Mouse (Mus musculus) MEL (cell line): ENCODE data around the gene AF067063.
"Not testable (repeated sequence)": the region's sequence is repeated elsewhere in the genome, so short reads cannot be mapped to it uniquely, and the experiment has no call there.

Experiments
- ETS1 ChIP-seq: IDR thresholded peaks from 2 replicates; pipeline ENCODE4 v1.6.1; 2012; ENCODE audit warnings: low read depth, mild to moderate bottlenecking, inconsistent platforms, low read length, improper control_type of control experiment, moderate library complexity
- HCFC1 ChIP-seq: IDR thresholded peaks from 2 replicates; pipeline ENCODE4 v1.6.1; 2012; ENCODE audit warnings: low read depth, mild to moderate bottlenecking, inconsistent platforms, low read length, improper control_type of control experiment, moderate library complexity
- MXI1 ChIP-seq: IDR thresholded peaks from 2 replicates; pipeline ENCODE4 v1.6.1; 2011; ENCODE audit warnings: mild to moderate bottlenecking, low read depth, low read length, improper control_type of control experiment
- POLR2A ChIP-seq, 2 experiments: IDR thresholded peaks; 2 replicates each; pipeline ENCODE4 v1.6.1; 2011 to 2012; ENCODE audit warnings: low read length in 2 of 2, mild to moderate bottlenecking in 2 of 2, control low read depth in 1 of 2, improper control_type of control experiment in 1 of 2, low read depth in 1 of 2, moderate library complexity in 1 of 2; ENCODE audit not compliant: control insufficient read depth in 1 of 2, insufficient read depth in 1 of 2, poor library complexity in 1 of 2
- TAL1 ChIP-seq: IDR thresholded peaks from 2 replicates; pipeline ENCODE4 v1.6.1; 2012; ENCODE audit warnings: mild to moderate bottlenecking, inconsistent platforms, low read length, moderate library complexity, mixed read lengths
- USF1 ChIP-seq: IDR thresholded peaks from 2 replicates; pipeline ENCODE4 v1.6.1; 2014; ENCODE audit warnings: low read depth, mild to moderate bottlenecking, inconsistent platforms, low read length, improper control_type of control experiment, moderate library complexity

DNA sequence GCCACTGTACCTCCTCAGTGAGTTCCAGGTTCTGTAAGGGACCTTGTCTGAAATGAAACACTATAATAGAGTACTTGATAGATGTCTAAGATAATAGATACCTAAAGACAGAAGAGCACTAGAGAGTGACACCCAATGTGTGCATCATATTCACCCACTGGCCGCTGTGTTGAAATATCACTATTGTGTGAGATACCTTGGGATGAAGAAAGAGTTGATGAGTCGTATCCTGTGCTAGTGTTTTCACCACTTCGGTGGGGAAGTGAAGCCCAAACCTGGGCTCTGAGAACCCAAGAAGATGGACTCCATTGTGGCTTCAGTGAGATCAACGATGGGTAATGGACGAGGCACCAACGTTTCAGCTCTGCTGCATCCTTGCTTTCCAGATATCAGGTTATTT, 32.4 kb upstream of the AF067063 start:
- TF ChIP-seq HCFC1; USF1; TAL1; POLR2A (IDR thresholded peaks at IDR 0.05; ENCODE audit: control insufficient read depth in 1 of 2, insufficient read depth in 1 of 2, low read depth in 1 of 2, low read length in 2 of 2, poor library complexity in 1 of 2); MXI1; ETS1: not testable (repeated sequence)
